Mouse (Mus musculus) spleen, embryonic (tissue): Measurements from ENCODE around the gene Mier2.

Source experiments
- CTCF ChIA-PET: fragments of 350-600 bp; sonication (Branson Sonifier 250); formaldehyde crosslinking; loops from one replicate; lab custom pipeline; 2022; lab: Charles Lee

The Mier2 gene

GRCm38 (mm10) chr10:79540746-79541145, 14.3 kb downstream of the Mier2 start:
- CTCF ChIA-PET, result no interaction called here

- CTCF ChIA-PET, result interaction anchor here (0.6 kb wide), 1 partner anchor 9 kb away, joined by 3 read pairs; no protein-coding TSS in a partner anchor
Observed at GRCm38 (mm10) chr10:79539701-79540495, 15.1 kb downstream of the Mier2 start.

- CTCF ChIA-PET, result no interaction called here
Observed at GRCm38 (mm10) chr10:79538873-79539272, 16.1 kb downstream of the Mier2 start.

- CTCF ChIA-PET, result no interaction called here
Observed at GRCm38 (mm10) chr10:79538323-79538722, 16.7 kb downstream of the Mier2 start.

- CTCF ChIA-PET, result no interaction called here
Observed at GRCm38 (mm10) chr10:79537781-79538180, 17.2 kb downstream of the Mier2 start.

GRCm38 (mm10) chr10:79537271-79537670, 17.7 kb downstream of the Mier2 start:
- CTCF ChIA-PET, result no interaction called here

GRCm38 (mm10) chr10:79536461-79537080, 18.4 kb downstream of the Mier2 start:
- CTCF ChIA-PET, result no interaction called here

GRCm38 (mm10) chr10:79535431-79535830, 19.6 kb downstream of the Mier2 start:
- CTCF ChIA-PET, result no interaction called here

GRCm38 (mm10) chr10:79534426-79534825, 20.6 kb downstream of the Mier2 start:
- CTCF ChIA-PET, result no interaction called here

GRCm38 (mm10) chr10:79533126-79533911, 21.7 kb downstream of the Mier2 start, which contains the start of gene Plpp2:
Gene Plpp2 (minus strand): TSS chr10:79533796.
- CTCF ChIA-PET, result no interaction called here

GRCm38 (mm10) chr10:79532678-79533077, 22.3 kb downstream of the Mier2 start:
- CTCF ChIA-PET, result no interaction called here

- CTCF ChIA-PET, result no interaction called here
Observed at GRCm38 (mm10) chr10:79531593-79531992, 23.4 kb downstream of the Mier2 start.

- CTCF ChIA-PET, result interaction anchor here (0.6 kb wide), 1 partner anchor 9 kb away, joined by 3 read pairs; no protein-coding TSS in a partner anchor
Observed at GRCm38 (mm10) chr10:79530721-79531120, 24.3 kb downstream of the Mier2 start.

- CTCF ChIA-PET, result no interaction called here
Observed at GRCm38 (mm10) chr10:79530241-79530640, 24.8 kb downstream of the Mier2 start.

GRCm38 (mm10) chr10:79528081-79528480, 26.9 kb downstream of the Mier2 start:
- CTCF ChIA-PET, result no interaction called here

GRCm38 (mm10) chr10:79527453-79527845, 27.6 kb downstream of the Mier2 start:
- CTCF ChIA-PET, result no interaction called here

- CTCF ChIA-PET, result no interaction called here
Observed at GRCm38 (mm10) chr10:79526661-79527452, 28.1 kb downstream of the Mier2 start.

GRCm38 (mm10) chr10:79525456-79526325, 29.3 kb downstream of the Mier2 start:
- CTCF ChIA-PET, result no interaction called here

- CTCF ChIA-PET, result no interaction called here
Observed at GRCm38 (mm10) chr10:79524433-79524832, 30.6 kb downstream of the Mier2 start.

- CTCF ChIA-PET, result no interaction called here
Observed at GRCm38 (mm10) chr10:79506709-79507108, 48.3 kb downstream of the Mier2 start.
